Mouse (Mus musculus) spleen, adult 2 months (tissue): ENCODE data around the gene Rbfox1.

Experiments used
- CTCF ChIP-seq: fragments of 200-500 bp; IDR thresholded peaks from 2 replicates; pipeline ENCODE4 v1.5.1; 2011; ENCODE audit warnings: mild to moderate bottlenecking, inconsistent platforms; ENCODE audit not compliant: insufficient read depth, insufficient read length, insufficient replicate concordance; ENCODE audit errors: extremely low read depth
- POLR2A ChIP-seq: fragments of 200-500 bp; IDR thresholded peaks from 2 replicates; pipeline ENCODE4 v1.6.1; 2011; ENCODE audit warnings: low read depth, low read length, inconsistent platforms

GRCm38 (mm10) chr16:6271596-6272370, 386.6 kb downstream of the Rbfox1 start:
- TF ChIP-seq POLR2A: no peak
- no peak for TF ChIP-seq CTCF
